Mouse (Mus musculus) hindbrain, embryonic 16.5 days (tissue): Measurements from ENCODE around the gene Pten. TPM values are rescaled to one million over a fixed set of nuclear protein-coding genes. Genes with fewer than 3 reads are reported as not detected.

ENCODE experiments used
- ATAC-seq: fragments of 200-750 bp; cut with Nextera tagmentation; 2 replicates; pipeline ENCODE4 v1.8.0; 2017; ENCODE audit warnings: moderate TSS enrichment, moderate library complexity
- H3K27ac ChIP-seq: fragments of 300-500 bp; sonication (generic); 2 replicates; pipeline ENCODE4 v1.5.1; 2014; ENCODE audit warnings: low read depth, mild to moderate bottlenecking, control low read depth, low read length, moderate library complexity
- H3K27me3 ChIP-seq: fragments of 300-500 bp; sonication (generic); replicated peaks from 2 replicates; pipeline ENCODE4 v1.6.1; 2014; ENCODE audit warnings: low read length; ENCODE audit not compliant: control insufficient read depth, insufficient read depth
- H3K36me3 ChIP-seq: fragments of 300-500 bp; sonication (generic); 2 replicates; pipeline ENCODE4 v1.6.1; 2014; ENCODE audit warnings: mild to moderate bottlenecking, low read length, moderate library complexity, mixed read lengths; ENCODE audit not compliant: control insufficient read depth, insufficient read depth
- H3K4me1 ChIP-seq: fragments of 300-500 bp; sonication (generic); 2 replicates; pipeline ENCODE4 v1.6.1; 2014; ENCODE audit warnings: low read depth, low read length; ENCODE audit not compliant: control insufficient read depth, insufficient read depth
- H3K4me2 ChIP-seq: fragments of 300-500 bp; sonication (generic); 2 replicates; pipeline ENCODE4 v1.6.1; 2014; ENCODE audit warnings: mild to moderate bottlenecking, low read length, control low read depth, moderate library complexity
- H3K4me3 ChIP-seq: fragments of 300-500 bp; sonication (generic); 2 replicates; pipeline ENCODE4 v1.5.1; 2014; ENCODE audit warnings: mild to moderate bottlenecking, low read length, control low read depth, moderate library complexity
- H3K9ac ChIP-seq: fragments of 300-500 bp; sonication (generic); 2 replicates; pipeline ENCODE4 v1.6.1; 2014; ENCODE audit warnings: low read depth, mild to moderate bottlenecking, control low read depth, low read length, moderate library complexity
- H3K9me3 ChIP-seq: fragments of 300-500 bp; sonication (generic); 2 replicates; pipeline ENCODE4 v1.6.1; 2014; ENCODE audit warnings: mild to moderate bottlenecking, low read length, moderate library complexity; ENCODE audit not compliant: control insufficient read depth
- WGBS: fragments of 180-500 bp; shearing (Covaris S2); extraction: QIAGEN DNeasy Blood & Tissue Kit; methylation state at CpG from one replicate; pipeline ENCODE4 v1.1.7; 2014; 5-methylcytosine and 5-hydroxymethylcytosine counted together
- polyA plus RNA-seq: library from polyadenylated mRNA; unstranded; fragments of >200 nt; fragmentation: Nextera tagmentation; extraction: Ambion mirVana; gene quantifications from 2 replicates; pipeline ENCODE4 v1.2.1, GENCODE M21; 2015

Gene Pten
- polyA plus RNA-seq, 1 experiment from 2014 or later: 10.8 TPM

- Histone ChIP-seq H3K4me2 (no peak overlapping the region), H3K36me3 (no peaks in the 10 kb centered on the region), H3K27ac (no peak overlapping the region), H3K9me3 (no peaks in the 10 kb centered on the region), H3K4me3 (no peak overlapping the region), H3K27me3 (no peaks in the 10 kb centered on the region), H3K4me1 (no peaks in the 10 kb centered on the region; the same call in 1 of the 2 replicates), H3K9ac (no peak overlapping the region)
- ATAC-seq: no peak
- 86% methylated on average over 1 of the region's 1 CpGs for WGBS
Observed at GRCm38 (mm10) chr19:32720319-32720718, 37.0 kb upstream of the Pten start.

GRCm38 (mm10) chr19:32723817-32724216 lies 33.5 kb upstream of the Pten start:
- Histone ChIP-seq H3K4me1 (peaks cover 13% of the 10 kb centered on the region), H3K9me3 (no peaks in the 10 kb centered on the region), H3K9ac (no peak overlapping the region), H3K27me3 (no peaks in the 10 kb centered on the region), H3K27ac (no peak overlapping the region), H3K36me3 (no peaks in the 10 kb centered on the region), H3K4me2 (no peak overlapping the region), H3K4me3 (no peak overlapping the region)
- no peak for ATAC-seq
- 11% methylated on average over 7 of the region's 7 CpGs for WGBS

GRCm38 (mm10) chr19:32726451-32727325 lies 30.6 kb upstream of the Pten start:
- H3K9ac ChIP-seq: peak overlapping the region; percentile 50
- no peaks in the 10 kb centered on the region for H3K9me3 ChIP-seq
- H3K4me1 ChIP-seq: peaks cover 13% of the 10 kb centered on the region
- H3K4me3 ChIP-seq: peak overlapping the region; percentile 22
- H3K36me3 ChIP-seq: no peaks in the 10 kb centered on the region
- peak; percentile 54 for ATAC-seq
- peak overlapping the region; percentile 46 for H3K4me2 ChIP-seq
- H3K27ac ChIP-seq: no peak overlapping the region
- no peaks in the 10 kb centered on the region for H3K27me3 ChIP-seq
- 2% methylated on average over 22 of the region's 22 CpGs for WGBS

- Histone ChIP-seq H3K27ac (no peak overlapping the region), H3K36me3 (no peaks in the 10 kb centered on the region), H3K4me2 (no peak overlapping the region), H3K27me3 (no peaks in the 10 kb centered on the region), H3K9me3 (no peaks in the 10 kb centered on the region), H3K4me3 (no peak overlapping the region), H3K4me1 (peaks cover 13% of the 10 kb centered on the region), H3K9ac (no peak overlapping the region)
- 94% methylated on average over 4 of the region's 4 CpGs for WGBS
- no peak for ATAC-seq
Observed at GRCm38 (mm10) chr19:32729785-32730184, 27.5 kb upstream of the Pten start.

- no peak for ATAC-seq
- Histone ChIP-seq H3K9me3 (no peaks in the 10 kb centered on the region), H3K4me1 (no peaks in the 10 kb centered on the region)
Observed at GRCm38 (mm10) chr19:32732922-32733321, 24.4 kb upstream of the Pten start.

GRCm38 (mm10) chr19:32737844-32738243 lies 19.5 kb upstream of the Pten start:
- no peak overlapping the region for H3K4me2 ChIP-seq
- no peak overlapping the region for H3K27ac ChIP-seq
- ATAC-seq: no peak
- 88% methylated on average over 7 of the region's 7 CpGs for WGBS
- H3K27me3 ChIP-seq: no peaks in the 10 kb centered on the region
- H3K9ac ChIP-seq: no peak overlapping the region
- no peaks in the 10 kb centered on the region for H3K36me3 ChIP-seq
- H3K4me1 ChIP-seq: no peaks in the 10 kb centered on the region
- no peaks in the 10 kb centered on the region for H3K9me3 ChIP-seq
- no peak overlapping the region for H3K4me3 ChIP-seq

More at GRCm38 (mm10) chr19:32732922-32733321, 24.4 kb upstream of the Pten start:
- no peaks in the 10 kb centered on the region for H3K36me3 ChIP-seq
- H3K27ac ChIP-seq: no peak overlapping the region
- H3K9ac ChIP-seq: no peak overlapping the region
- H3K4me2 ChIP-seq: no peak overlapping the region
- H3K27me3 ChIP-seq: no peaks in the 10 kb centered on the region
- no peak overlapping the region for H3K4me3 ChIP-seq

- WGBS: 94% methylated on average over 4 of the region's 4 CpGs
- no peak within 1 kb of the TSS for H3K4me2 ChIP-seq
Observed at GRCm38 (mm10) chr19:32739686-32740085, 17.6 kb upstream of the Pten start, which contains the start of gene Atad1. Atad1 (minus strand) TSS chr19:32739786.

GRCm38 (mm10) chr19:32740641-32741345 lies 16.5 kb upstream of the Pten start:
- H3K4me1 ChIP-seq: no peaks in the 10 kb centered on the region
- H3K4me3 ChIP-seq: no peak overlapping the region
- no peak for ATAC-seq
- no peaks in the 10 kb centered on the region for H3K9me3 ChIP-seq
- WGBS: 87% methylated on average over 4 of the region's 4 CpGs
- no peaks in the 10 kb centered on the region for H3K27me3 ChIP-seq
- no peak overlapping the region for H3K9ac ChIP-seq
- H3K27ac ChIP-seq: no peak overlapping the region
- H3K36me3 ChIP-seq: no peaks in the 10 kb centered on the region
- H3K4me2 ChIP-seq: no peak overlapping the region

More at GRCm38 (mm10) chr19:32739686-32740085, 17.6 kb upstream of the Pten start, which contains the start of gene Atad1:
- Histone ChIP-seq H3K9ac (no peak within 1 kb of the TSS), H3K4me1 (no peaks in the 10 kb centered on the region), H3K27ac (no peak within 1 kb of the TSS), H3K36me3 (no peaks in the 10 kb centered on the region), H3K27me3 (no peaks in the 10 kb centered on the region), H3K4me3 (no peak within 1 kb of the TSS), H3K9me3 (no peaks in the 10 kb centered on the region)
- ATAC-seq: no peak

GRCm38 (mm10) chr19:32749425-32749824 lies 7.9 kb upstream of the Pten start:
- Histone ChIP-seq H3K9me3 (no peaks in the 10 kb centered on the region), H3K4me2 (no peak overlapping the region), H3K9ac (no peak overlapping the region), H3K27ac (no peak overlapping the region), H3K4me1 (peaks cover 2% of the 10 kb centered on the region), H3K4me3 (no peak overlapping the region), H3K27me3 (no peaks in the 10 kb centered on the region), H3K36me3 (no peaks in the 10 kb centered on the region)
- 0 out of 2 replicates have a peak, but pooled peaks have one; percentile 42 for ATAC-seq
- 8% methylated on average over 6 of the region's 6 CpGs for WGBS
